Comparison of ENCODE assay signal across 17 mouse cellular contexts in genomic region chr11:66025728-66026127, GRCm38 (mm10).
"Had no signal": no experiment of that assay in that cellular context is flagged by ENCODE, and none has a peak within 500 bp of the region (broad histone marks: within the 10 kb centered on the region; RNA-seq: fewer than 3 reads in every experiment).

No protein-coding gene starts in this region.

- H3K4me2 ChIP-seq: kidney, embryonic 15.5 days; liver, embryonic 11.5 days; liver, embryonic 15.5 days; lung, embryonic 15.5 days; neural tube, embryonic 15.5 days had no signal

- H3K9ac ChIP-seq: kidney, embryonic 15.5 days; liver, embryonic 15.5 days; lung, embryonic 15.5 days; neural tube, embryonic 15.5 days had no signal

- H3K27me3 ChIP-seq: kidney, embryonic 15.5 days; liver, embryonic 15.5 days; lung, embryonic 15.5 days; neural tube, embryonic 15.5 days had no signal

- H3K9me3 ChIP-seq: kidney, embryonic 15.5 days; limb, embryonic 10.5 days; liver, embryonic 15.5 days; lung, embryonic 15.5 days; midbrain, embryonic 10.5 days; neural tube, embryonic 15.5 days had no signal

- DNase-seq: kidney, adult 2 months; kidney, postnatal 14 days; lung, postnatal 36 days; midbrain, embryonic 14.5 days; right cerebral cortex, postnatal 4 days; spleen, adult 18-20 months; thymus, adult 18-20 months; thymus, postnatal 14 days had no signal

- H3K36me3 ChIP-seq: kidney, embryonic 15.5 days; limb, embryonic 10.5 days; liver, embryonic 15.5 days; lung, embryonic 15.5 days; midbrain, embryonic 10.5 days; neural tube, embryonic 15.5 days had no signal

- H3K4me1 ChIP-seq: kidney, embryonic 15.5 days; limb, embryonic 10.5 days; liver, embryonic 15.5 days; lung, embryonic 15.5 days; midbrain, embryonic 10.5 days; neural tube, embryonic 15.5 days had no signal

- H3K27ac ChIP-seq: kidney, embryonic 15.5 days; left cerebral cortex, adult 2 months; limb, embryonic 10.5 days; liver, embryonic 15.5 days; lung, embryonic 15.5 days; midbrain, embryonic 10.5 days; neural tube, embryonic 15.5 days had no signal

- H3K4me3 ChIP-seq: kidney, embryonic 15.5 days; left cerebral cortex, adult 2 months; limb, embryonic 10.5 days; liver, embryonic 15.5 days; lung, embryonic 15.5 days; midbrain, embryonic 10.5 days; myocyte; neural tube, embryonic 15.5 days had no signal
